Mouse (Mus musculus): ENCODE measurements around the gene Pitpnm1. TPM values are rescaled to one million over a fixed set of nuclear protein-coding genes. Genes with fewer than 3 reads are reported as not detected.

Gene Pitpnm1
- 16.6 and 22.5 TPM in 2 replicates for polyA plus RNA-seq (2015; fragmentation: Nextera tagmentation; extraction: Ambion mirVana)

GRCm38 (mm10) chr19:4099837-4100717 lies at the start of gene Pitpnm1:
Gene Pitpnm1, plus strand, starts transcription at chr19:4099998.

DNA sequence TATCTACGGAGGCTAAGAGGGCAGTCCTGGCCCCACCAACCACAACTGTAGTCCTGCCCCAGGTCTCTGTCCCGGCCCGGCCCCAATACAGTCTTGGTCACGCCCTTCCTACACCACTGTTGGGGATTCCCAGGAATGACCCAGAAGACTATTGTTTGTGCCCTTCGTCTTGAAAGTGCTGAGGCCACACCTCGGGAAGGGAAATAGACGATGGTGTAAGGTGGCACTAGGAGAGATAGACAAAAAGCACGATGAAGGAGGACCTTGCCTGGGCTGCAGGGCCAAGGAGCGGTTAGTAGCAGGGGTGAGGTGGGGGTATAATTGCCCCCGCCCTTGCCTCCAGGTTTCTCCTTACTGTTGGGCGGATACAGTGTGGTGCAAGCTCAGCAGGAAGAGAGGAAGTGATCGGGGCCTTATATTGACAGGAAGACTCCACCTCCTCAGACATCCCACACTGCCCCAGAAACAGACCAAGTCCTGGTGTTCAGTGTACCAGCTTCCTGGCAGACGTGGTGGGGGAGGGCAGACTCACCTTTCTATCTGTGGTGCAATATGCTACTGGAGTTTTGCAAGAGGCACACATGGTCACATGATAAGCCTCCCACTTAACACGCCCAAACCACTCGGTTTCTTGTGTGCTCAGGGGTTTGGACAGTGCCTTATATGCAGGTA lies 40.6 kb upstream of the Pitpnm1 start, which contains the start of gene Gstp3:
TSS of gene Gstp3 (minus strand) at position 501 of the 672 bp plus-strand sequence.

GRCm38 (mm10) chr19:4081394-4081793 lies 18.4 kb upstream of the Pitpnm1 start, which contains the start of gene Cabp2:
Gene Cabp2, plus strand, starts transcription at chr19:4081578.

GRCm38 (mm10) chr19:4096642-4097440 lies 3.0 kb upstream of the Pitpnm1 start, which contains the start of gene Cdk2ap2:
Gene Cdk2ap2, plus strand, starts transcription at chr19:4097182.

GRCm38 (mm10) chr19:4125741-4126696 lies 26.2 kb downstream of the Pitpnm1 start, which contains the start of gene Aip:
Gene Aip, minus strand, starts transcription at chr19:4125858.

GRCm38 (mm10) chr19:4139446-4139845 lies 39.6 kb downstream of the Pitpnm1 start, which contains the start of gene Gpr152:
Gene Gpr152, plus strand, starts transcription at chr19:4139787.

GRCm38 (mm10) chr19:4143759-4144268 lies 44.0 kb downstream of the Pitpnm1 start, which contains the start of gene Cabp4:
Gene Cabp4, minus strand, starts transcription at chr19:4144033.

DNA sequence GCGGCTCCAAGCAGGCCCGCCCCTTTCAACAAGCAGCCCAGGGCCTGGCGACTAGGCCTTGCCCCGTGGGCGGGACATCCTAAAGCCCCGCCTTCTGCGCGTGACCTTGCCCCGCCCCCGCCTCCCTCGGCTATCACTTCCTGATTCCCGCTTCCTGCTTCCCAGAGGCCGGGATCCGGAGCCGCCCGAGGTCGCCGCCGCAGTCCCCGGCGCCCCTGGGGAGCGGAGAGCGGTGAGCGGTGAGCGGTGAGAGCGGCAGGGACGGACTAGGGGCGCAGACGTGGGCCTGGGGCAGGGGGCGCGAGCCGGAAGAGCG lies 48.7 kb downstream of the Pitpnm1 start, which contains the start of gene Coro1b:
TSS of gene Coro1b (plus strand) at position 129 of the 316 bp plus-strand sequence.

DNA sequence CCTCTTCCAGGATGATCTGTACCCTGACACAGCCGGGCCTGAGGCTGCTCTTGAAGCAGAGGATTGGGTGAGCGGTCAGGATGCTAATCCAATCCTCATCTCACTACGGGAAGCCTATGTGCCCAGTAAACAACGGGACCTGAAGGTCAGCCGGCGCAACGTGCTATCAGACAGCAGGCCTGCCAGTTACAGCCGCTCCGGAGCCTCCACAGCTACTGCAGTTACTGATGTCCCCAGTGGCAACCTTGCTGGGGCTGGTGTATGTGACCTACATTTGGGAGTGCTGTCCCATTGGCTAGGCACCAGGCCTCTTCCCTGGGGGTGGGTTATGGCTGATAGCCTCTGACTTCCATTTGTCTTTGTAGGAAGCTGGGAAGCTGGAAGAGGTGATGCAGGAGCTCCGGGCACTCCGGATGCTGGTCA lies 53.4 kb downstream of the Pitpnm1 start, which contains the start of gene Ptprcap:
TSS of gene Ptprcap (plus strand) at position 373 of the 423 bp plus-strand sequence.

DNA sequence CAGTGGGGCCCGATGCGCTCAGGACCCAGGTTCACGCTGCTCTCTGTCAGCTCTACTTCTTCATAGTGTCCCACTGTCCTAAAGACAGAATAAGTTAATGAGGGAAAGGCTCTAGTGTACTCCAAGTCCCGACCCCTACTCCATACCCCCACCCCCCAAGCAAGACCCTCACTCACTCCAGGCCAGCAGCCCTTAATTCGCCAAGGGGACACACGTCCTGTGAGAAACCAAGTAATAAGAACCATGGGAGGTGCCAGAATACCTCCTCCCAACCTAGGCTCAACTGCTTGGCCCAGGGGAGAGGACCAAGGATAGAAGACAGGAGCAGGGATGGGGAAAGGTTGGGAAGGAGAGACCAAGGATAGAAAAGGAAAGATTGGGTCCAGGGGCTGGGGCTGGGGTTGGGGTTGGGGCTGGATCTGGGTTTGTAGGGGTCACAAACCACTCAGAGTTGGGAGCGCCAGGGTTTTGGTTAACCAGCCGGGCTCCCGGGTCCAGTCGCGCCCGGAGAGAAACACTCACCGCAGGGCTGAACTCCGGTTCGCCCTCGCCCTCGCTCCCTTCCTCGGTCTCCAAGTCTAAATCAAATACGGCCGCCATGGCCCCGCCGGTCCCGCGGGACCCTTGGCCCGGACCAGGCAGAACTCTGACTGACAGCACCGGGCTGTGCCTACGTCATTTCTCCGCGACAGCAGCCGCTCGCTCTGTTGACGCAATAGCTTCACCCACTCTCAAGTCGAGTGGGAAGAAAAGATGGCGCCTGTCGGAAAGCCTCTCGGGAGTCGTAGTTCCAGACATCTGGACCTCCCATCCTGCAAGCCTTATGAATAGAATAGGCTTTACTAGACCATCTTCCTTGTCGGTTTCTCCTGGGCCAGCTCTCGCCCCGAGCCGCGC lies 63.1 kb downstream of the Pitpnm1 start, which contains the start of gene Rps6kb2:
TSS of gene Rps6kb2 (minus strand) at position 709 of the 897 bp plus-strand sequence.

Other genes starting within 250 kb of the Pitpnm1 start
- 11.0 and 14.0 TPM in 2 replicates for gene Chka, start 248.2 kb upstream of the Pitpnm1 start, polyA plus RNA-seq (2015; fragmentation: Nextera tagmentation; extraction: Ambion mirVana)
- gene Tcirg1, start 192.9 kb upstream of the Pitpnm1 start, polyA plus RNA-seq (2015; fragmentation: Nextera tagmentation; extraction: Ambion mirVana): 23.3 and 40.3 TPM in 2 replicates
- 167 and 176 TPM in 2 replicates for gene Ndufs8, start 187.2 kb upstream of the Pitpnm1 start, polyA plus RNA-seq (2015; fragmentation: Nextera tagmentation; extraction: Ambion mirVana)
- 12.5 and 18.9 TPM in 2 replicates for gene Aldh3b1, start 170.2 kb upstream of the Pitpnm1 start, polyA plus RNA-seq (2015; fragmentation: Nextera tagmentation; extraction: Ambion mirVana)
- gene Unc93b1, start 164.8 kb upstream of the Pitpnm1 start, polyA plus RNA-seq (2015; fragmentation: Nextera tagmentation; extraction: Ambion mirVana): 48.2 and 70.6 TPM in 2 replicates
- 0.08 and 0.15 TPM in 2 replicates for gene Aldh3b3, start 141.4 kb upstream of the Pitpnm1 start, polyA plus RNA-seq (2015; fragmentation: Nextera tagmentation; extraction: Ambion mirVana)
- gene Aldh3b2, start 127.7 kb upstream of the Pitpnm1 start, polyA plus RNA-seq (2015; fragmentation: Nextera tagmentation; extraction: Ambion mirVana): 0.45 and 0.91 TPM in 2 replicates
- 7.9 and 9.8 TPM in 2 replicates for gene Acy3, start 113.4 kb upstream of the Pitpnm1 start, polyA plus RNA-seq (2015; fragmentation: Nextera tagmentation; extraction: Ambion mirVana)
- 0.06 TPM in 1 of 2 replicates, not detected in the other for gene Tbx10, start 107.2 kb upstream of the Pitpnm1 start, polyA plus RNA-seq (2015; fragmentation: Nextera tagmentation; extraction: Ambion mirVana)
- gene Nudt8, start 99.4 kb upstream of the Pitpnm1 start, polyA plus RNA-seq (2015; fragmentation: Nextera tagmentation; extraction: Ambion mirVana): 20.8 and 22.9 TPM in 2 replicates
- gene Gm49405, start 99.4 kb upstream of the Pitpnm1 start, polyA plus RNA-seq (2015; fragmentation: Nextera tagmentation; extraction: Ambion mirVana): 0.71 and 0.87 TPM in 2 replicates
- gene Doc2g, start 96.7 kb upstream of the Pitpnm1 start, polyA plus RNA-seq (2015; fragmentation: Nextera tagmentation; extraction: Ambion mirVana): 1.3 and 1.6 TPM in 2 replicates
- 162 and 170 TPM in 2 replicates for gene Ndufv1, start 87.2 kb upstream of the Pitpnm1 start, polyA plus RNA-seq (2015; fragmentation: Nextera tagmentation; extraction: Ambion mirVana)
- gene Gstp1, start 62.0 kb upstream of the Pitpnm1 start, polyA plus RNA-seq (2015; fragmentation: Nextera tagmentation; extraction: Ambion mirVana): 309 and 335 TPM in 2 replicates
- 7.4 and 12.0 TPM in 2 replicates for gene Gstp2, start 54.0 kb upstream of the Pitpnm1 start, polyA plus RNA-seq (2015; fragmentation: Nextera tagmentation; extraction: Ambion mirVana)
- gene Gstp3, start 40.4 kb upstream of the Pitpnm1 start, polyA plus RNA-seq (2015; fragmentation: Nextera tagmentation; extraction: Ambion mirVana): 30.1 and 31.1 TPM in 2 replicates
- gene Cabp2, start 18.4 kb upstream of the Pitpnm1 start, polyA plus RNA-seq (2015; fragmentation: Nextera tagmentation; extraction: Ambion mirVana): 0.19 TPM in 1 of 2 replicates, not detected in the other
- gene Cdk2ap2, start 2.8 kb upstream of the Pitpnm1 start, polyA plus RNA-seq (2015; fragmentation: Nextera tagmentation; extraction: Ambion mirVana): 172 and 193 TPM in 2 replicates
- gene Aip, start 25.9 kb downstream of the Pitpnm1 start, polyA plus RNA-seq (2015; fragmentation: Nextera tagmentation; extraction: Ambion mirVana): 46.8 and 51.7 TPM in 2 replicates
- not detected in 2 replicates for gene Gpr152, start 39.8 kb downstream of the Pitpnm1 start, polyA plus RNA-seq (2015; fragmentation: Nextera tagmentation; extraction: Ambion mirVana)
- gene Cabp4, start 44.0 kb downstream of the Pitpnm1 start, polyA plus RNA-seq (2015; fragmentation: Nextera tagmentation; extraction: Ambion mirVana): 0.34 and 0.51 TPM in 2 replicates
- 83.9 and 109 TPM in 2 replicates for gene Coro1b, start 48.6 kb downstream of the Pitpnm1 start, polyA plus RNA-seq (2015; fragmentation: Nextera tagmentation; extraction: Ambion mirVana)
- gene Ptprcap, start 53.6 kb downstream of the Pitpnm1 start, polyA plus RNA-seq (2015; fragmentation: Nextera tagmentation; extraction: Ambion mirVana): 54.1 and 74.8 TPM in 2 replicates
- 30.1 and 37.0 TPM in 2 replicates for gene Rps6kb2, start 63.4 kb downstream of the Pitpnm1 start, polyA plus RNA-seq (2015; fragmentation: Nextera tagmentation; extraction: Ambion mirVana)
- 2.5 and 3.6 TPM in 2 replicates for gene Carns1, start 75.5 kb downstream of the Pitpnm1 start, polyA plus RNA-seq (2015; fragmentation: Nextera tagmentation; extraction: Ambion mirVana)
- gene Tbc1d10c, start 91.3 kb downstream of the Pitpnm1 start, polyA plus RNA-seq (2015; fragmentation: Nextera tagmentation; extraction: Ambion mirVana): 26.1 and 34.7 TPM in 2 replicates
- 442 and 443 TPM in 2 replicates for gene Ppp1ca, start 92.1 kb downstream of the Pitpnm1 start, polyA plus RNA-seq (2015; fragmentation: Nextera tagmentation; extraction: Ambion mirVana)
- 17.5 and 19.7 TPM in 2 replicates for gene Rad9a, start 101.7 kb downstream of the Pitpnm1 start, polyA plus RNA-seq (2015; fragmentation: Nextera tagmentation; extraction: Ambion mirVana)
- gene Clcf1, start 114.2 kb downstream of the Pitpnm1 start, polyA plus RNA-seq (2015; fragmentation: Nextera tagmentation; extraction: Ambion mirVana): 3.2 and 4.0 TPM in 2 replicates
- gene AC109138.7, start 114.4 kb downstream of the Pitpnm1 start, polyA plus RNA-seq (2015; fragmentation: Nextera tagmentation; extraction: Ambion mirVana): not detected in 2 replicates
- gene Pold4, start 131.9 kb downstream of the Pitpnm1 start, polyA plus RNA-seq (2015; fragmentation: Nextera tagmentation; extraction: Ambion mirVana): 30.2 and 35.5 TPM in 2 replicates
- 4.7 and 6.3 TPM in 2 replicates for gene Ssh3, start 169.2 kb downstream of the Pitpnm1 start, polyA plus RNA-seq (2015; fragmentation: Nextera tagmentation; extraction: Ambion mirVana)
- gene Ankrd13d, start 183.1 kb downstream of the Pitpnm1 start, polyA plus RNA-seq (2015; fragmentation: Nextera tagmentation; extraction: Ambion mirVana): 1.7 and 2.7 TPM in 2 replicates
- gene Grk2, start 206.2 kb downstream of the Pitpnm1 start, polyA plus RNA-seq (2015; fragmentation: Nextera tagmentation; extraction: Ambion mirVana): 23.0 and 33.3 TPM in 2 replicates

All from spleen, postnatal 0 days (tissue).